Mouse (Mus musculus): ENCODE results near the gene Dock3.

- no peak for TF ChIP-seq CTCF (IDR thresholded peaks at IDR 0.05)
- TF ChIP-seq POLR2A (IDR thresholded peaks at IDR 0.05; ENCODE audit: insufficient read depth, low read depth, low read length): no peak
These were observed 19.0 kb upstream of the Dock3 start for GRCm38 (mm10) chr9:107250416-107251337.

Measured in heart, adult 2 months (tissue).